Mouse (Mus musculus): ENCODE data around the gene Ints3. TPM values are rescaled to one million over a fixed set of nuclear protein-coding genes. Genes with fewer than 3 reads are reported as not detected.
"Not testable (repeated sequence)": the region's sequence is repeated elsewhere in the genome, so short reads cannot be mapped to it uniquely, and the experiment has no call there.

The Ints3 gene
- polyA plus RNA-seq, 1 experiment from 2014 or later, result 34.4 TPM

DNA sequence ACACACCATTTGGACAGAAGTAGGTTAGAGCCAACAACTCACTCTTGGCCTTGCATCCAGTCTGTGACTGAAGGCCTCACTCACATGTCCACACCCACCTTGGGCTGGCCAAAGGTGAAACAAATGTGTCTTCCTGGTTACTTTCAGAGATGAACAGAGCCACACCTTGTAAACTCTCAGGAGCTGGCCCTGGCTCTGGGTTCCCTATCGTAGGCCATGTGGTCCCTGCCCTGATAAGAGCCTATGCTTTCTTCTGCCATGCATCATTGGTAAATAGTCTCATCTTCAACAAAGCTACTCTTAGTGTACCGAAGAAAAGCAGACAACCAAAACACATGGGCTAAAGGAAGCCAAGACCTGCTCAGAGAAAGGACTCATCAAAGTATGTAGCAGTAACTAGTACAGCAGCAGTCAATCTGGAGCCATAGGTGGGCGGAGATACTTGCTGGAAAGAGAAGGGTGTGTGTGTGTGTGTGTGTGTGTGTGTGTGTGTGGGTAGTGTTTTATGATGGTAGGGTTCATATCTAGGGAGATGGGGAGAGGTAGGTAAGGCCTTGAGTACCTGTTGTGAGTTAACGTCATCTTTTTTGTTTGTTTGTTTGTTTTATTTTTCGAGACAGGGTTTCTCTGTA is 66.3 kb downstream of the Ints3 start:
- Histone ChIP-seq H3K9ac (ENCODE audit: low read length) (no peak overlapping the region), H3K36me3 (ENCODE audit: control insufficient read depth, insufficient read depth, low read length) (no peaks in the 10 kb centered on the region), H3K4me1 (ENCODE audit: control insufficient read depth, insufficient read depth, low read length) (no peaks in the 10 kb centered on the region), H3K9me3 (ENCODE audit: control insufficient read depth, low read length) (no peaks in the 10 kb centered on the region), H3K27ac (ENCODE audit: low read depth, low read length) (no peak overlapping the region), H3K4me2 (no peak overlapping the region), H3K27me3 (ENCODE audit: control insufficient read depth, insufficient read depth, low read length) (no peaks in the 10 kb centered on the region), H3K4me3 (ENCODE audit: low read depth, low read length) (no peak overlapping the region)
- DNase-seq (ENCODE audit: low spot score, missing footprints) (no peak), ATAC-seq (ENCODE audit: low FRiP score) (no peak)
- WGBS, result 93% methylated on average over 5 of the region's 5 CpGs

DNA sequence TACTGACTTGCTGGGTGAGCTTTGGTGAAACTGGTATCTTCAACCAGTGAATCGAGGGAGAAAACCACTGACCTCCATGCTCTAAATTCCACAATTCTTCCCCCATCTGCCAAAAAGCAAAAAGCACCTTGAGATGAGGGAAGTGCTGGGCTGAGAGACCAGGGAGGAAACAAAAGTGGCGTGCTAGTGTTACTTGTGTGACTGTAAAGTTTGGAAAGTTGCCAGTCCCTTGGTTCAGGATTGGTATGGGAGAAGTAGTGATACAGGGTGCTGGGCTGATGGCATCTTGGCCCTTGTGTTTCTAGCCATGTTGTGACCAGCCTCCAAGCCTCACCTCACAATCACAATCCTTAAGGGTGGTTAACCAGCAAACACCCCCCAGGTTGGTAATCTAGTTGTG is 71.1 kb downstream of the Ints3 start:
- ATAC-seq (ENCODE audit: low FRiP score), result no peak

GRCm38 (mm10) chr3:90361476-90361875 is 71.9 kb downstream of the Ints3 start:
- peaks cover 6% of the 10 kb centered on the region; the same call in 1 of the 2 replicates for H3K36me3 ChIP-seq (ENCODE audit: control insufficient read depth, insufficient read depth, low read length)
- H3K4me1 ChIP-seq (ENCODE audit: control insufficient read depth, insufficient read depth, low read length), result no peaks in the 10 kb centered on the region
- no peak overlapping the region for H3K27ac ChIP-seq (ENCODE audit: low read depth, low read length)
- H3K4me2 ChIP-seq, result no peak overlapping the region
- no peak overlapping the region for H3K4me3 ChIP-seq (ENCODE audit: low read depth, low read length)
- no peak overlapping the region for H3K9ac ChIP-seq (ENCODE audit: low read length)
- 87% methylated on average over 4 of the region's 4 CpGs for WGBS
- H3K9me3 ChIP-seq (ENCODE audit: control insufficient read depth, low read length), result no peaks in the 10 kb centered on the region
- H3K27me3 ChIP-seq (ENCODE audit: control insufficient read depth, insufficient read depth, low read length), result no peaks in the 10 kb centered on the region
- no peak for ATAC-seq (ENCODE audit: low FRiP score)
- no peak for DNase-seq (ENCODE audit: low spot score, missing footprints)

More for the DNA sequence above, 71.1 kb downstream of the Ints3 start:
- Histone ChIP-seq H3K9me3 (ENCODE audit: control insufficient read depth, low read length) (no peaks in the 10 kb centered on the region), H3K4me1 (ENCODE audit: control insufficient read depth, insufficient read depth, low read length) (no peaks in the 10 kb centered on the region), H3K9ac (ENCODE audit: low read length) (no peak overlapping the region), H3K4me3 (ENCODE audit: low read depth, low read length) (no peak overlapping the region), H3K27me3 (ENCODE audit: control insufficient read depth, insufficient read depth, low read length) (no peaks in the 10 kb centered on the region), H3K27ac (ENCODE audit: low read depth, low read length) (no peak overlapping the region), H3K36me3 (ENCODE audit: control insufficient read depth, insufficient read depth, low read length) (peaks cover 4% of the 10 kb centered on the region; the same call in 1 of the 2 replicates), H3K4me2 (no peak overlapping the region)
- WGBS, result 94% methylated on average over 2 of the region's 2 CpGs
- DNase-seq (ENCODE audit: low spot score, missing footprints), result no peak

DNA sequence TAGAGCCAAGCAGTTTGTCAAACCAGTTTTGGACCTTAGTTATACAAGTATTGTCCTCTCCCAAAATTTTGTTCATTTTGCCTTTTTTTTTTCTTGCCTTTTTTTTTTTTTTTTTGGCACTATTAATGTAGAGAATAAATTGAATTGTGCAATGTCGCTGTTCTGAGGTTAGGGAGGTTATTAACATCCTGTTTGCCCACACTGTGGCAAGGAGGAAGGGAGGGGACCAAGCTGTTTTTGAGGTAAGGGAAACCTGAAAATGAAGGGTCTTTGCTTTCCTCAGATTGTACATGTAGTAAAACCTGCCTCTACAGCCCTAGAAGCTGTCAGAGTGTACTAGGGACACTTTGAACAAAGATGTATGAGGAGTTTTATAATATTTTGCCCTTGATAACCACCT is 74.2 kb downstream of the Ints3 start:
- Histone ChIP-seq H3K9ac (ENCODE audit: low read length) (no peak overlapping the region), H3K4me2 (no peak overlapping the region), H3K27me3 (ENCODE audit: control insufficient read depth, insufficient read depth, low read length) (no peaks in the 10 kb centered on the region), H3K36me3 (ENCODE audit: control insufficient read depth, insufficient read depth, low read length) (peaks cover 10% of the 10 kb centered on the region; the same call in 1 of the 2 replicates), H3K9me3 (ENCODE audit: control insufficient read depth, low read length) (no peaks in the 10 kb centered on the region), H3K4me1 (ENCODE audit: control insufficient read depth, insufficient read depth, low read length) (no peaks in the 10 kb centered on the region), H3K4me3 (ENCODE audit: low read depth, low read length) (no peak overlapping the region), H3K27ac (ENCODE audit: low read depth, low read length) (no peak overlapping the region)
- DNase-seq (ENCODE audit: low spot score, missing footprints) (no peak), ATAC-seq (ENCODE audit: low FRiP score) (no peak)
- WGBS, result 88% methylated on average over 1 of the region's 1 CpGs

DNA sequence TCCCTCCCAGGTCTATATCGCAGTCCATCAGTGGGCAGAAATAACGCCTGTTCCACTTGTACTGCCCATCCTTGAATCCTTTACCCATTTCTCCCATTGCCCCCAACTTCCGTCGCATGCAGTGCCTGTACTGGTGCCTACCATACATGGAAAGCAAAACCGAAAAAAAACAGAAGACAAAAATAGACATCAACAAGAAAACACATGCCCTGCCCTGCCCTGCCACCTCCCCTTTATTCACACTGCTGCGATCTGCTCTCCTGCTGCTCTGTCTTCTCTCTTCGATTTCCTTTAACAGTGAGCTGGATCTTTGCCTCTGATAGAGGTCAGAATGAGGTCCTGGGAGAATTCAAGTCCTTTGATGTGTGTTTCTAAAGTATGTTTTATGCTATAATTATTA is 75.5 kb downstream of the Ints3 start:
- ATAC-seq (ENCODE audit: low FRiP score) (no peak), DNase-seq (ENCODE audit: low spot score, missing footprints) (no peak)
- Histone ChIP-seq H3K27me3 (ENCODE audit: control insufficient read depth, insufficient read depth, low read length) (no peaks in the 10 kb centered on the region), H3K9ac (ENCODE audit: low read length) (no peak overlapping the region), H3K9me3 (ENCODE audit: control insufficient read depth, low read length) (no peaks in the 10 kb centered on the region), H3K4me1 (ENCODE audit: control insufficient read depth, insufficient read depth, low read length) (no peaks in the 10 kb centered on the region), H3K4me2 (no peak overlapping the region), H3K36me3 (ENCODE audit: control insufficient read depth, insufficient read depth, low read length) (peaks cover 13% of the 10 kb centered on the region), H3K27ac (ENCODE audit: low read depth, low read length) (no peak overlapping the region), H3K4me3 (ENCODE audit: low read depth, low read length) (no peak overlapping the region)
- 91% methylated on average over 7 of the region's 7 CpGs for WGBS

DNA sequence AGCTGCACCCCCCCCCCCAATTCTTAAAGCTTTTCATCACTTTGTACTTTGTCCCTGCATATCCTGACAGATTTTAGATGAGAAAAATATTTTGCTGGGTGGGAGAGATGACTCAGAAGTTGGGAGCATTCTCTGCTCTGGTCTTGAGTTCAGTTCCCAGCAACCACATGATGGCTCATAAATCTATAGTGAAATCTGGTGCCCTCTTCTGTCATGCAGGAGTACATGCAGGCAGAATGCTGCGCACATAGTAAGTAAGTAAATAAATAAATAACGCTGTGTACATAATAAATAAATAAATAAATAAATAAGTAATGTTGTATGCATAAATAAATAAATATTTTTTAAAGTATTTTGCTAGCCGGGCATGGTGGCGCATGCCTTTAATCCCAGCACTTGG is 85.6 kb downstream of the Ints3 start:
- Histone ChIP-seq H3K4me2 (no peak overlapping the region), H3K9me3 (ENCODE audit: control insufficient read depth, low read length) (no peaks in the 10 kb centered on the region), H3K27me3 (ENCODE audit: control insufficient read depth, insufficient read depth, low read length) (no peaks in the 10 kb centered on the region), H3K4me3 (ENCODE audit: low read depth, low read length) (no peak overlapping the region), H3K27ac (ENCODE audit: low read depth, low read length) (no peak overlapping the region), H3K4me1 (ENCODE audit: control insufficient read depth, insufficient read depth, low read length) (no peaks in the 10 kb centered on the region), H3K9ac (ENCODE audit: low read length) (no peak overlapping the region), H3K36me3 (ENCODE audit: control insufficient read depth, insufficient read depth, low read length) (peaks cover 20% of the 10 kb centered on the region; the same call in 1 of the 2 replicates)
- DNase-seq (ENCODE audit: low spot score, missing footprints) (no peak), ATAC-seq (ENCODE audit: low FRiP score) (no peak)
- 97% methylated on average over 4 of the region's 4 CpGs for WGBS

DNA sequence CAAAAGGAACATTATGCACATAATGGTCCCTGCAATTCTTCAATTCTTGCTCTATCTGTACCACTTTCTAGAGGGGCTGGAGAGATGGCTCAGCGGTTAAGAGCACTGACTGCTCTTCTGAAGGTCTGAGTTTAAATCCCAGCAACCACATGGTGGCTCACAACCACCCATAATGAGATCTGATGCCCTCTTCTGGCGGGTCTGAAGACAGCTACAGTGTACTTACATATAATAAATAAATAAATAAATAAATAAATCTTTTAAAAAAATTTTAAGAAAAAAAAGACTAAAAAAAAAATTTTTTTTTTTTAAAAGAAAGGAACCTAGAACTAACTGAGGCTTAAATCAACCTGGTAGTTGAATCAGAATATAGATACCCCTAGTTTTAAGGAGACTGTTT is 90.6 kb downstream of the Ints3 start:
- H3K27ac ChIP-seq (ENCODE audit: low read depth, low read length); ATAC-seq (ENCODE audit: low FRiP score); H3K4me2 ChIP-seq; H3K9me3 ChIP-seq (ENCODE audit: control insufficient read depth, low read length); H3K27me3 ChIP-seq (ENCODE audit: control insufficient read depth, insufficient read depth, low read length); H3K4me1 ChIP-seq (ENCODE audit: control insufficient read depth, insufficient read depth, low read length); H3K4me3 ChIP-seq (ENCODE audit: low read depth, low read length); DNase-seq (ENCODE audit: low spot score, missing footprints); H3K9ac ChIP-seq (ENCODE audit: low read length): not testable (repeated sequence)
- peaks cover 14% of the 10 kb centered on the region for H3K36me3 ChIP-seq (ENCODE audit: control insufficient read depth, insufficient read depth, low read length)
- WGBS, result 64% methylated on average over 2 of the region's 2 CpGs

Other genes starting within 250 kb of the Ints3 start
- 1,063 and 1,232 TPM in 2 replicates for gene Rps27, start 220.0 kb downstream of the Ints3 start, polyA plus RNA-seq (2014; fragmentation: Nextera tagmentation; extraction: Ambion mirVana)
- gene Rab13, start 219.9 kb downstream of the Ints3 start, polyA plus RNA-seq (2014; fragmentation: Nextera tagmentation; extraction: Ambion mirVana), result 14.4 and 16.4 TPM in 2 replicates
- 110 and 112 TPM in 2 replicates for gene Jtb, start 202.0 kb downstream of the Ints3 start, polyA plus RNA-seq (2014; fragmentation: Nextera tagmentation; extraction: Ambion mirVana)
- 3.2 and 4.3 TPM in 2 replicates for gene Creb3l4, start 190.1 kb downstream of the Ints3 start, polyA plus RNA-seq (2014; fragmentation: Nextera tagmentation; extraction: Ambion mirVana)
- gene Slc39a1, start 185.4 kb downstream of the Ints3 start, polyA plus RNA-seq (2014; fragmentation: Nextera tagmentation; extraction: Ambion mirVana), result 58.7 and 59.4 TPM in 2 replicates
- gene Crtc2, start 179.5 kb downstream of the Ints3 start, polyA plus RNA-seq (2014; fragmentation: Nextera tagmentation; extraction: Ambion mirVana), result 8.0 and 9.0 TPM in 2 replicates
- gene Dennd4b, start 168.4 kb downstream of the Ints3 start, polyA plus RNA-seq (2014; fragmentation: Nextera tagmentation; extraction: Ambion mirVana), result 3.8 and 4.0 TPM in 2 replicates
- 10.4 TPM in 2 replicates for gene Gatad2b, start 140.4 kb downstream of the Ints3 start, polyA plus RNA-seq (2014; fragmentation: Nextera tagmentation; extraction: Ambion mirVana)
- 9.3 and 10.0 TPM in 2 replicates for gene Slc27a3, start 43.7 kb downstream of the Ints3 start, polyA plus RNA-seq (2014; fragmentation: Nextera tagmentation; extraction: Ambion mirVana)
- 2.4 and 2.7 TPM in 2 replicates for gene Npr1, start 32.2 kb upstream of the Ints3 start, polyA plus RNA-seq (2014; fragmentation: Nextera tagmentation; extraction: Ambion mirVana)
- gene Ilf2, start 42.5 kb upstream of the Ints3 start, polyA plus RNA-seq (2014; fragmentation: Nextera tagmentation; extraction: Ambion mirVana), result 338 and 369 TPM in 2 replicates
- 70.9 and 77.2 TPM in 2 replicates for gene Snapin, start 57.4 kb upstream of the Ints3 start, polyA plus RNA-seq (2014; fragmentation: Nextera tagmentation; extraction: Ambion mirVana)
- gene Chtop, start 75.9 kb upstream of the Ints3 start, polyA plus RNA-seq (2014; fragmentation: Nextera tagmentation; extraction: Ambion mirVana), result 138 and 146 TPM in 2 replicates
- 6.9 and 8.0 TPM in 2 replicates for gene S100a1, start 80.8 kb upstream of the Ints3 start, polyA plus RNA-seq (2014; fragmentation: Nextera tagmentation; extraction: Ambion mirVana)
- 11.6 and 14.1 TPM in 2 replicates for gene S100a13, start 80.8 kb upstream of the Ints3 start, polyA plus RNA-seq (2014; fragmentation: Nextera tagmentation; extraction: Ambion mirVana)
- not detected in 2 replicates for gene S100a14, start 93.2 kb upstream of the Ints3 start, polyA plus RNA-seq (2014; fragmentation: Nextera tagmentation; extraction: Ambion mirVana)
- 37.2 and 40.0 TPM in 2 replicates for gene S100a16, start 103.6 kb upstream of the Ints3 start, polyA plus RNA-seq (2014; fragmentation: Nextera tagmentation; extraction: Ambion mirVana)
- not detected in 2 replicates for gene S100a3, start 127.0 kb upstream of the Ints3 start, polyA plus RNA-seq (2014; fragmentation: Nextera tagmentation; extraction: Ambion mirVana)
- not detected in 2 replicates for gene S100a2, start 156.6 kb upstream of the Ints3 start, polyA plus RNA-seq (2014; fragmentation: Nextera tagmentation; extraction: Ambion mirVana)
- gene Gm42674, start 168.3 kb upstream of the Ints3 start, polyA plus RNA-seq (2014; fragmentation: Nextera tagmentation; extraction: Ambion mirVana), result not detected in 2 replicates
- gene S100a4, start 170.1 kb upstream of the Ints3 start, polyA plus RNA-seq (2014; fragmentation: Nextera tagmentation; extraction: Ambion mirVana), result 0.34 and 0.50 TPM in 2 replicates
- not detected in 2 replicates for gene S100a5, start 174.9 kb upstream of the Ints3 start, polyA plus RNA-seq (2014; fragmentation: Nextera tagmentation; extraction: Ambion mirVana)
- 24.5 and 25.1 TPM in 2 replicates for gene S100a6, start 179.3 kb upstream of the Ints3 start, polyA plus RNA-seq (2014; fragmentation: Nextera tagmentation; extraction: Ambion mirVana)
- not detected in 2 replicates for gene S100a7a, start 220.4 kb upstream of the Ints3 start, polyA plus RNA-seq (2014; fragmentation: Nextera tagmentation; extraction: Ambion mirVana)
- gene S100a8, start 235.4 kb upstream of the Ints3 start, polyA plus RNA-seq (2014; fragmentation: Nextera tagmentation; extraction: Ambion mirVana), result 2.0 and 2.8 TPM in 2 replicates

Data from midbrain, embryonic 11.5 days (tissue).